Mouse (Mus musculus) cerebellum, adult 2 months (tissue): ENCODE data around the gene Tuba3a. TPM values are rescaled to one million over a fixed set of nuclear protein-coding genes. Genes with fewer than 3 reads are reported as not detected.
"Not testable (repeated sequence)": the region's sequence is repeated elsewhere in the genome, so short reads cannot be mapped to it uniquely, and the experiment has no call there.

Source experiments
- DNase-seq, 2 experiments: peaks; one replicate each; pipeline ENCODE4 v3.0.0; 2021
- H3K27ac ChIP-seq: fragments of 200-500 bp; 2 replicates; pipeline ENCODE4 v1.5.1; 2012; ENCODE audit warnings: low read length, control low read depth, inconsistent platforms; ENCODE audit not compliant: insufficient read depth
- H3K27me3 ChIP-seq: fragments of 200-500 bp; 2 replicates; pipeline ENCODE4 v1.6.1; 2012; ENCODE audit warnings: inconsistent platforms, mild to moderate bottlenecking, low read length, moderate library complexity; ENCODE audit not compliant: control insufficient read depth, insufficient read depth
- H3K4me1 ChIP-seq: fragments of 200-500 bp; 2 replicates; pipeline ENCODE4 v1.6.1; 2011; ENCODE audit warnings: low read length; ENCODE audit not compliant: control insufficient read depth, insufficient read depth
- H3K4me3 ChIP-seq: fragments of 200-500 bp; replicated peaks from 2 replicates; pipeline ENCODE3; 2011; ENCODE audit warnings: mild to moderate bottlenecking, low read depth, low read length, control low read depth; ENCODE audit not compliant: insufficient read depth
- CTCF ChIP-seq: fragments of 200-500 bp; IDR thresholded peaks from 2 replicates; pipeline ENCODE4 v1.5.1; 2011; ENCODE audit warnings: low read depth, mild to moderate bottlenecking, control low read depth, low read length, moderate library complexity, borderline replicate concordance; ENCODE audit not compliant: insufficient read depth
- POLR2A ChIP-seq: fragments of 200-500 bp; IDR thresholded peaks from 2 replicates; pipeline ENCODE4 v1.6.1; 2011; ENCODE audit warnings: low read length, control low read depth, borderline replicate concordance; ENCODE audit not compliant: insufficient read depth
- WGBS: fragments of 180-500 bp; shearing (Covaris S2); methylation state at CpG from one replicate; pipeline ENCODE4 v1.1.7; 2018; 5-methylcytosine and 5-hydroxymethylcytosine counted together
- polyA plus RNA-seq: library from polyadenylated mRNA; depleted of rRNA; stranded (reverse); fragments of >200 nt; gene quantifications from 2 replicates; pipeline ENCODE4 v1.2.3, GENCODE M21; 2012

Gene Tuba3a
- polyA plus RNA-seq, 1 experiment, result not detected

GRCm38 (mm10) chr6:125268799-125269198 is 17.0 kb downstream of the Tuba3a start:
- TF ChIP-seq POLR2A, result no peak
- no peak for TF ChIP-seq CTCF
- 54% methylated on average over 6 of the region's 6 CpGs for WGBS
- H3K27me3 ChIP-seq, result no peaks in the 10 kb centered on the region
- H3K4me1 ChIP-seq, result 0 out of 2 replicates have a peak, but pooled peaks cover 3% of the 10 kb centered on the region
- no peak for DNase-seq
- no peak overlapping the region for H3K27ac ChIP-seq
- H3K4me3 ChIP-seq, result no peak overlapping the region

- Histone ChIP-seq H3K27ac (no peak overlapping the region), H3K27me3 (no peaks in the 10 kb centered on the region), H3K4me1 (0 out of 2 replicates have a peak, but pooled peaks cover 3% of the 10 kb centered on the region), H3K4me3 (no peak overlapping the region)
- TF ChIP-seq POLR2A, result no peak
- no peak for TF ChIP-seq CTCF
- WGBS, result 86% methylated on average over 3 of the region's 3 CpGs
- no peak for DNase-seq
These were observed 18.4 kb downstream of the Tuba3a start for GRCm38 (mm10) chr6:125267469-125267868.

- 53% methylated on average over 6 of the region's 6 CpGs for WGBS
- not testable (repeated sequence) for H3K27ac ChIP-seq, H3K4me1 ChIP-seq, DNase-seq, H3K4me3 ChIP-seq, H3K27me3 ChIP-seq
These were observed 19.2 kb downstream of the Tuba3a start for GRCm38 (mm10) chr6:125266600-125266999.

- WGBS, result 76% methylated on average over 13 of the region's 13 CpGs
- DNase-seq, result no peak
- Histone ChIP-seq H3K4me1 (no peaks in the 10 kb centered on the region), H3K27me3 (no peaks in the 10 kb centered on the region), H3K4me3 (no peak overlapping the region), H3K27ac (no peak overlapping the region)
- TF ChIP-seq POLR2A, result no peak
- TF ChIP-seq CTCF, result no peak
These were observed 19.8 kb downstream of the Tuba3a start for GRCm38 (mm10) chr6:125266091-125266490.

- TF ChIP-seq POLR2A (no peak), CTCF (no peak)
- DNase-seq, result no peak
- Histone ChIP-seq H3K27ac (no peak overlapping the region), H3K4me3 (no peak overlapping the region), H3K27me3 (no peaks in the 10 kb centered on the region), H3K4me1 (no peaks in the 10 kb centered on the region)
- 39% methylated on average over 10 of the region's 10 CpGs for WGBS
These were observed 20.6 kb downstream of the Tuba3a start for GRCm38 (mm10) chr6:125265239-125265638.

- no peak for TF ChIP-seq CTCF
- TF ChIP-seq POLR2A, result no peak
- Histone ChIP-seq H3K27me3 (no peaks in the 10 kb centered on the region), H3K4me3 (no peak overlapping the region), H3K27ac (no peak overlapping the region), H3K4me1 (no peaks in the 10 kb centered on the region)
- DNase-seq, result no peak
- 89% methylated on average over 9 of the region's 9 CpGs for WGBS
These were observed 21.6 kb downstream of the Tuba3a start for GRCm38 (mm10) chr6:125264219-125264618.

GRCm38 (mm10) chr6:125260006-125260555 is 25.8 kb downstream of the Tuba3a start:
- TF ChIP-seq POLR2A (no peak), CTCF (no peak)
- no peak for DNase-seq
- no peaks in the 10 kb centered on the region for H3K4me1 ChIP-seq
- H3K4me3 ChIP-seq, result no peak overlapping the region
- no peak overlapping the region for H3K27ac ChIP-seq
- WGBS, result 81% methylated on average over 10 of the region's 10 CpGs
- no peaks in the 10 kb centered on the region for H3K27me3 ChIP-seq

- Histone ChIP-seq H3K4me3 (no peak overlapping the region), H3K4me1 (no peaks in the 10 kb centered on the region), H3K27ac (no peak overlapping the region), H3K27me3 (no peaks in the 10 kb centered on the region)
- TF ChIP-seq CTCF (no peak), POLR2A (no peak)
- peak; percentile 49 to 64 for DNase-seq
- 38% methylated on average over 8 of the region's 8 CpGs for WGBS
These were observed 29.4 kb downstream of the Tuba3a start for GRCm38 (mm10) chr6:125256222-125256966.
